Mouse (Mus musculus): ENCODE data around the gene Pspc1.

GRCm38 (mm10) chr14:56685426-56685825 is 92.7 kb downstream of the Pspc1 start:
- TF ChIP-seq CTCF (IDR thresholded peaks at IDR 0.05; ENCODE audit: borderline replicate concordance, control insufficient read depth, extremely low read depth, insufficient read depth, low read length, poor library complexity) (no peak), POLR2A (IDR thresholded peaks at IDR 0.05; ENCODE audit: control insufficient read depth, extremely low read depth, insufficient read depth, low read length, poor library complexity) (no peak)
